Mouse (Mus musculus) olfactory bulb, adult 2 months (tissue): ENCODE data around the gene Hnrnpab.

Source experiments
- CTCF ChIP-seq: fragments of 200-500 bp; IDR thresholded peaks from 2 replicates; pipeline ENCODE4 v1.5.1; 2012; ENCODE audit warnings: low read depth, mild to moderate bottlenecking, low read length, moderate library complexity; ENCODE audit not compliant: insufficient read depth
- POLR2A ChIP-seq: fragments of 200-500 bp; IDR thresholded peaks from 2 replicates; pipeline ENCODE4 v1.6.1; 2012; ENCODE audit warnings: mild to moderate bottlenecking, low read depth, low read length, moderate library complexity; ENCODE audit not compliant: insufficient read depth

DNA sequence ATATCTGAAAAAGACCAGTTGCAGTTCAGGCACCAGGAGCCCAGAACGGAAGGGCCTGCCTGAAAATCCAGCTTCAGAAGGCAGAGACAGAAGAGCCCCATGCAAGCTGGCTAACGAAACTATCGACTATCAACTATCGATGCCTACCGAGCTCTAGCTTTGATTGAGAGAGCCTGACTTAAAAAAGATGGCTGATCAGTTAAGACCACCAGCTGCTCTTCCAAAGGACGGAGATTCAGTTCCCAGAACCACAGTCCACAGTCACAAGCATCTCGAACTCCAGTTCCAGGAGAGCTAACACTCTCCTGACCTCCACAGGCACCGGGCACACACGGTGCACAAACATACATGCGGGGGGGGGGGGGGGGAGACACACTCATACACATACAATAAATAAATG lies 52.1 kb downstream of the Hnrnpab start:
- TF ChIP-seq CTCF (no peak), POLR2A (no peak)
